Mouse (Mus musculus) megakaryocyte, embryonic 14.5 days (primary cell): ENCODE measurements around the gene Ace2.

Source experiments
- FLI1 ChIP-seq: IDR thresholded peaks from 2 replicates; pipeline ENCODE4 v1.6.1; 2012; ENCODE audit warnings: low read length, inconsistent platforms, mixed read lengths
- GATA1 ChIP-seq: IDR thresholded peaks from 3 replicates; pipeline ENCODE4 v1.6.1; 2012; ENCODE audit warnings: mixed read lengths, low read length, inconsistent platforms, borderline replicate concordance

DNA sequence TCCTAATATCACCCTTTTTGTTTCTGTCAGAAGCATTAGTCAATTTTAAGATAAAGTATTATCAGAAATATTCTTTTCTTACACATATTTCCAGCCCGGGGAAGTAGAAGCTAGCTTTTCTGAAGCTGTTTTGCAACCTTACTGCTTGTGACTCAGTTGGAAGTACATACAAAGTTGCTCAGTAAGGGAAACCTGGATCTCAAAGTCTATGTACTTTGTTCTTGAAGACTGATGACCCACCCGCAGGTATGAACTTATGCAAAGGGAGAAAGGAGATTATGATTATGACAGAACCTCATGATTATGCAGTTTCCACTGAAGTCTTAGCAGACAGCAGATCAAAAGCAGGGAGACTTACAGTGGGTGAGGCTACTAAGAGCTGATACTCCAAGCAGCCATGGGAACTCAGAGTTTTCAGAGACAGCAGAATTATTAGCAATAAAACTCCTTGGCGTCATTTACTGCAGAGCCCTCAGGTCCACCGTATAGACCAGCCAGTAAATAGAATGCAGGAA lies 3.8 kb upstream of the Ace2 start:
- TF ChIP-seq GATA1 (no peak), FLI1 (no peak)
